Mouse (Mus musculus) G1E (cell line): ENCODE data around the gene Frrs1l.

Experiments
- CTCF ChIP-seq: IDR thresholded peaks from 2 replicates; pipeline ENCODE4 v1.5.1; 2012; ENCODE audit warnings: low read depth, low read length, inconsistent platforms, mixed read lengths
- GATA1 ChIP-seq: IDR thresholded peaks from 2 replicates; pipeline ENCODE4 v1.6.1; 2012; ENCODE audit warnings: borderline replicate concordance, low read length, inconsistent platforms, mixed read lengths

GRCm38 (mm10) chr4:56937136-56937535 lies 53.1 kb downstream of the Frrs1l start:
- TF ChIP-seq CTCF: no peak
- TF ChIP-seq GATA1: no peak
